Mouse (Mus musculus): ENCODE results near the gene Syndig1l. TPM values are rescaled to one million over a fixed set of nuclear protein-coding genes. Genes with fewer than 3 reads are reported as not detected.
A peak's percentile ranks its signal among the peaks of the same experiment; 100 is the strongest.

The Syndig1l gene
- total RNA-seq (2021) = not detected in 2 replicates
- long read RNA-seq = 0 reads

- peak; percentile 86 for DNase-seq
Measured at GRCm38 (mm10) chr12:84698319-84699081, at the start of gene Syndig1l. Syndig1l (minus strand) TSS chr12:84698831.

- DNase-seq = no peak
Measured at GRCm38 (mm10) chr12:84748134-84748533, 49.5 kb upstream of the Syndig1l start.

- no peak for DNase-seq
Measured at GRCm38 (mm10) chr12:84745700-84746099, 47.1 kb upstream of the Syndig1l start.

- DNase-seq = no peak
Measured at GRCm38 (mm10) chr12:84743496-84743895, 44.9 kb upstream of the Syndig1l start.

- no peak for DNase-seq
Measured at GRCm38 (mm10) chr12:84733366-84733765, 34.7 kb upstream of the Syndig1l start.

- DNase-seq = no peak
Measured at GRCm38 (mm10) chr12:84728421-84728820, 29.8 kb upstream of the Syndig1l start.

- DNase-seq = no peak
Measured at GRCm38 (mm10) chr12:84727434-84727833, 28.8 kb upstream of the Syndig1l start.

GRCm38 (mm10) chr12:84726986-84727385, 28.4 kb upstream of the Syndig1l start:
- DNase-seq = no peak

GRCm38 (mm10) chr12:84726391-84726790, 27.8 kb upstream of the Syndig1l start:
- no peak for DNase-seq

GRCm38 (mm10) chr12:84718462-84719244, 20.0 kb upstream of the Syndig1l start:
- no peak for DNase-seq

- DNase-seq = no peak
Measured at GRCm38 (mm10) chr12:84714578-84714977, 15.9 kb upstream of the Syndig1l start.

GRCm38 (mm10) chr12:84709842-84710439, 11.3 kb upstream of the Syndig1l start:
- peak; percentile 30 for DNase-seq

GRCm38 (mm10) chr12:84707804-84708203, 9.2 kb upstream of the Syndig1l start:
- no peak for DNase-seq

GRCm38 (mm10) chr12:84706886-84707285, 8.3 kb upstream of the Syndig1l start:
- DNase-seq = no peak

- no peak for DNase-seq
Measured at GRCm38 (mm10) chr12:84702586-84702985, 4.0 kb upstream of the Syndig1l start.

GRCm38 (mm10) chr12:84692141-84692540, 6.5 kb downstream of the Syndig1l start:
- no peak for DNase-seq

- no peak for DNase-seq
Measured at GRCm38 (mm10) chr12:84691347-84691746, 7.3 kb downstream of the Syndig1l start.

- no peak for DNase-seq
Measured at GRCm38 (mm10) chr12:84689051-84689450, 9.6 kb downstream of the Syndig1l start.

GRCm38 (mm10) chr12:84687531-84687930, 11.1 kb downstream of the Syndig1l start:
- no peak for DNase-seq

GRCm38 (mm10) chr12:84686176-84686575, 12.5 kb downstream of the Syndig1l start:
- DNase-seq = no peak

- DNase-seq = no peak
Measured at GRCm38 (mm10) chr12:84684569-84684968, 14.1 kb downstream of the Syndig1l start.

GRCm38 (mm10) chr12:84676011-84676410, 22.6 kb downstream of the Syndig1l start:
- DNase-seq = no peak
